Mouse (Mus musculus) myocyte (in vitro differentiated cells): ENCODE results near the gene Fxyd5. TPM values are rescaled to one million over a fixed set of nuclear protein-coding genes. Genes with fewer than 3 reads are reported as not detected.

ENCODE experiments used
- H3K27me3 ChIP-seq: one replicate; pipeline ENCODE4 v1.6.1; 2011; ENCODE audit not compliant: control insufficient read depth, insufficient read depth, insufficient read length
- H3K36me3 ChIP-seq: one replicate; pipeline ENCODE4 v1.6.1; 2011; ENCODE audit not compliant: control insufficient read depth, insufficient read depth
- H3K4me2 ChIP-seq: one replicate; pipeline ENCODE4 v1.6.1; 2011; ENCODE audit warnings: low read depth, control low read depth
- H3K4me3 ChIP-seq: one replicate; pipeline ENCODE4 v1.5.1; 2011; ENCODE audit warnings: mild to moderate bottlenecking, control low read depth, moderate library complexity
- H3K79me2 ChIP-seq: one replicate; pipeline ENCODE4 v1.6.1; 2011; ENCODE audit not compliant: control insufficient read depth, insufficient read depth
- H3ac ChIP-seq: one replicate; pipeline ENCODE4 v1.6.1; 2011; ENCODE audit not compliant: control insufficient read depth, insufficient read length
- CEBPB ChIP-seq: IDR thresholded peaks from 2 replicates; pipeline ENCODE4 v1.6.1; 2011; ENCODE audit warnings: mild to moderate bottlenecking, moderate library complexity; ENCODE audit not compliant: poor library complexity, insufficient read depth, severe bottlenecking
- E2F4 ChIP-seq: IDR thresholded peaks from one replicate; pipeline ENCODE4 v1.6.1; 2011; ENCODE audit warnings: mild to moderate bottlenecking, control low read depth, moderate library complexity; ENCODE audit not compliant: insufficient read depth
- MAX ChIP-seq: IDR thresholded peaks from one replicate; pipeline ENCODE4 v1.6.1; 2011; ENCODE audit warnings: low read depth, mild to moderate bottlenecking, control low read depth
- MYOD1 ChIP-seq, 3 experiments: IDR thresholded peaks; one replicate each; pipeline ENCODE4 v1.6.1; 2011; ENCODE audit warnings: control low read depth in 2 of 3, low read depth in 2 of 3, mild to moderate bottlenecking in 2 of 3, moderate library complexity in 1 of 3; ENCODE audit not compliant: insufficient read length in 2 of 3, control insufficient read depth in 1 of 3
- MYOG ChIP-seq, 3 experiments: IDR thresholded peaks; one replicate each; pipeline ENCODE4 v1.6.1; 2011; ENCODE audit warnings: control low read depth in 2 of 3, low read depth in 2 of 3, mild to moderate bottlenecking in 2 of 3; ENCODE audit not compliant: insufficient read length in 2 of 3, control insufficient read depth in 1 of 3, insufficient read depth in 1 of 3
- POLR2A ChIP-seq: IDR thresholded peaks from one replicate; pipeline ENCODE4 v1.6.1; 2011; ENCODE audit warnings: low read depth, mild to moderate bottlenecking, control low read depth, moderate library complexity; ENCODE audit not compliant: insufficient read length
- POLR2AphosphoS2 ChIP-seq: IDR thresholded peaks from one replicate; pipeline ENCODE4 v1.6.1; 2011; ENCODE audit warnings: low read depth, control low read depth; ENCODE audit not compliant: insufficient read length
- REST ChIP-seq: IDR thresholded peaks from one replicate; pipeline ENCODE4 v1.6.1; 2011; ENCODE audit warnings: mild to moderate bottlenecking, control low read depth, moderate library complexity; ENCODE audit not compliant: insufficient read depth, insufficient read length
- SRF ChIP-seq: IDR thresholded peaks from one replicate; pipeline ENCODE4 v1.6.1; 2011; ENCODE audit warnings: low read depth; ENCODE audit not compliant: control insufficient read depth, insufficient read length
- TCF12 ChIP-seq: IDR thresholded peaks from one replicate; pipeline ENCODE4 v1.6.1; 2011; ENCODE audit warnings: mild to moderate bottlenecking, control low read depth; ENCODE audit not compliant: poor library complexity, insufficient read depth, severe bottlenecking
- TCF3 ChIP-seq: IDR thresholded peaks from one replicate; pipeline ENCODE4 v1.6.1; 2011; ENCODE audit warnings: low read depth, control low read depth; ENCODE audit not compliant: insufficient read length
- USF1 ChIP-seq: IDR thresholded peaks from one replicate; pipeline ENCODE4 v1.6.1; 2011; ENCODE audit warnings: low read depth, mild to moderate bottlenecking, control low read depth, moderate library complexity
- polyA plus RNA-seq: library from polyadenylated mRNA; unstranded; fragments of >200 nt; fragmentation: generic; extraction: Trizol; gene quantifications from one replicate; pipeline ENCODE4 v1.2.1, GENCODE M21; 2012; ENCODE audit warnings: missing spikeins

Fxyd5 gene
- polyA plus RNA-seq, 1 experiment = 31.0 TPM

DNA sequence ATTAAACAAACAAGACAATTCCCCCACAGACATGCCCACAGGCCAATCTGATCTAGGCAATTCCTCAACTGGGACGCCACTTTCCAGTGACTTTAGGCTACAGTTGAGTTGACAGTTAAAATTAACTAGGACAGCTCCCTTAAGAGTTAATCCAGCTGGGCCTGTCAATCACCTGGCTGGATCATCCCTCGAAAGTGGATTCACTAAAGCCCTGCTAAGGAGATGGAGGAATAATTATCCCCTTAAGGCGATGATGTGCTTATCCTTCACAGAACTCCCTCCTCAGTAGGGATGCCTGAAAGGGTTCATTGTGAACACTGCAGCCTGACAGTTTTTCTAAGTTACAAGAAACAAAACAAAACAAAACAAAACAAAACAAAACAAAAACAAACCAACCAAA, 38.3 kb upstream of the Fxyd5 start:
- H3ac ChIP-seq = no peak overlapping the region
- no peak overlapping the region for H3K4me3 ChIP-seq
- TF ChIP-seq E2F4 (no peak), USF1 (no peak), TCF3 (no peak), POLR2A (no peak), MYOG (IDR thresholded peaks at IDR 0.05; ENCODE audit: control insufficient read depth in 1 of 3, insufficient read depth in 1 of 3, insufficient read length in 2 of 3, low read depth in 2 of 3) (no peak), MAX (no peak), SRF (no peak), MYOD1 (IDR thresholded peaks at IDR 0.05; ENCODE audit: control insufficient read depth in 1 of 3, insufficient read length in 2 of 3, low read depth in 2 of 3) (no peak), CEBPB (no peak), POLR2AphosphoS2 (no peak), REST (no peak), TCF12 (no peak)
- H3K4me2 ChIP-seq = no peak overlapping the region
- no peaks in the 10 kb centered on the region for H3K36me3 ChIP-seq
- H3K27me3 ChIP-seq = peaks cover 9% of the 10 kb centered on the region
- no peaks in the 10 kb centered on the region for H3K79me2 ChIP-seq

DNA sequence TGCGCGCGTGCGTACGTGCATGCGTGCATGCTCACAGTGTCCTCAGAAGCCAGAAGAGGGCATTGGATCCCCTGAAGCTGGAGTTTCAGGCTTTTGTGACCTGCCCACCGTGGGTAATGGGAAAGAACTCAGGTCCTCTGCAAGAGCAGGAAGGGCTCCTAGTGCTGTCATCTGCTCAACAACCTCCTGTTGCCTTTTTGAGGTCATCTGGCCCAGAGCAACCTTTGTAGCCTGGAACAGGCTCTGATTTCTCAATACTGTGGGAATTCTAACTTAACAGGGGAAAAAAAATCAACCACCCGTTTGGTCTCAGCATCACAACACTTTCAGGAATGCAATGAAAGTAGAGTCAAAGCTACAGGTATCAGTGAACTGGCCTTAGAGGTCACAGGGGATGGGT, 37.4 kb upstream of the Fxyd5 start:
- no peaks in the 10 kb centered on the region for H3K79me2 ChIP-seq
- H3K27me3 ChIP-seq = peaks cover 9% of the 10 kb centered on the region
- H3K36me3 ChIP-seq = no peaks in the 10 kb centered on the region
- TF ChIP-seq MYOG (IDR thresholded peaks at IDR 0.05; ENCODE audit: control insufficient read depth in 1 of 3, insufficient read depth in 1 of 3, insufficient read length in 2 of 3, low read depth in 2 of 3) (no peak), MAX (no peak), E2F4 (no peak)
- no peak overlapping the region for H3K4me2 ChIP-seq
- no peak overlapping the region for H3ac ChIP-seq
- H3K4me3 ChIP-seq = no peak overlapping the region

DNA sequence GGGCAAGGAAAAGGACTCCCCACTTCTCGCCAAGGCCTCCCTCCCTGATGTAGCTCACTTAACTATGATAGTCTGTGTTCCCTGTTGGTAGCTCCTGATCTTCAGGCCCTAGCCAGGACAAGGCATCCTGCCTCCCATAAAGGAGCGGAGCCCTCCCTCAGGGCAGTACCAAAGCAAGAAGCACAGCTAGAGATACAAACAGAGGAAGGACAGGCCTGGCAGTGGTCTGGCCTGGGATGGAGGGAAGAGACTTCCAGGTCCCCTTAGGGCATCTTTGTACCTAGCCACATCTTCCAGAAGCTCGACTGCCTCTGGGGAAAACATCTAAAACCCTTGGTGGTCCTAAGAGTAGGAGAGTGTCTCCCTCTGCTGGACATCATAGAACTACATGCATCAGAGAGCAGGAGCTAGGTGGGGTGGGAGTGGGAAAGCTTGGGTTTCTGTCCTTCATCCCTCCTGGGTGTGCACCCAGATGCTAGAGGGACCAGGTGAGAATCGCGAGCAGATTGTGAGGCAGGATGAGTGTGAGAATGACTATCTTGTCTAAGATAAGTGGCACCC, 35.7 kb upstream of the Fxyd5 start:
- Histone ChIP-seq H3K36me3 (no peaks in the 10 kb centered on the region), H3K79me2 (no peaks in the 10 kb centered on the region), H3K4me3 (no peak overlapping the region), H3ac (no peak overlapping the region), H3K4me2 (no peak overlapping the region), H3K27me3 (peaks cover 9% of the 10 kb centered on the region)
- TF ChIP-seq TCF3 (no peak), MYOD1 (IDR thresholded peaks at IDR 0.05; ENCODE audit: control insufficient read depth in 1 of 3, insufficient read length in 2 of 3, low read depth in 2 of 3) (no peak), E2F4 (no peak), MYOG (IDR thresholded peaks at IDR 0.05; ENCODE audit: control insufficient read depth in 1 of 3, insufficient read depth in 1 of 3, insufficient read length in 2 of 3, low read depth in 2 of 3) (no peak), MAX (no peak), SRF (no peak), POLR2A (no peak), USF1 (no peak), REST (no peak), TCF12 (no peak), CEBPB (no peak), POLR2AphosphoS2 (no peak)

DNA sequence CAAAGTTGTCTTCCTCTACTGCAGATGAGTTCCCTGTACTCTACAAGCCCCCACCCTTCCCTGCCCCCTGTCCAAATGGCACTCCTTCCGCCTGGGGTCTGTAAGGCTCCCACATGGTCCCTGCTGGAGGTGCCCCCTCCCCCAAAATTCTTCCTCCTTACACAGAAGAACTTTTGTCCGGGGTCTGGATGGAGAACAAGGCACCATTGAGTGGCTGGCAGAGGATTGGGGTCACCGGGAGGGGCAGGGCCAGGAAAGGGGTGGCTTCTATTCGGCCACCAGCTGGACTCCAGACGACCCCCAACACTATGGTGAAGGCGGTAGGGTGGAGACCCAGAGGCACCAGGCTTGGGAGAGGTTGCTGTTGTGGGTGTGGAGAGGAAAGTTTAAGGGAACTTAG, 35.2 kb upstream of the Fxyd5 start:
- no peak for TF ChIP-seq TCF12
- TF ChIP-seq MYOG (IDR thresholded peaks at IDR 0.05; ENCODE audit: control insufficient read depth in 1 of 3, insufficient read depth in 1 of 3, insufficient read length in 2 of 3, low read depth in 2 of 3) = no peak
- no peak for TF ChIP-seq TCF3
- TF ChIP-seq POLR2A = no peak
- no peak for TF ChIP-seq SRF
- TF ChIP-seq MAX = no peak
- no peak for TF ChIP-seq CEBPB
- TF ChIP-seq MYOD1 (IDR thresholded peaks at IDR 0.05; ENCODE audit: control insufficient read depth in 1 of 3, insufficient read length in 2 of 3, low read depth in 2 of 3) = no peak
- TF ChIP-seq E2F4 = no peak
- TF ChIP-seq USF1 = no peak
- TF ChIP-seq REST = no peak
- no peak for TF ChIP-seq POLR2AphosphoS2
- peaks cover 9% of the 10 kb centered on the region for H3K27me3 ChIP-seq
- H3ac ChIP-seq = no peak overlapping the region
- H3K36me3 ChIP-seq = no peaks in the 10 kb centered on the region
- H3K4me3 ChIP-seq = no peak overlapping the region
- H3K4me2 ChIP-seq = no peak overlapping the region
- H3K79me2 ChIP-seq = no peaks in the 10 kb centered on the region

DNA sequence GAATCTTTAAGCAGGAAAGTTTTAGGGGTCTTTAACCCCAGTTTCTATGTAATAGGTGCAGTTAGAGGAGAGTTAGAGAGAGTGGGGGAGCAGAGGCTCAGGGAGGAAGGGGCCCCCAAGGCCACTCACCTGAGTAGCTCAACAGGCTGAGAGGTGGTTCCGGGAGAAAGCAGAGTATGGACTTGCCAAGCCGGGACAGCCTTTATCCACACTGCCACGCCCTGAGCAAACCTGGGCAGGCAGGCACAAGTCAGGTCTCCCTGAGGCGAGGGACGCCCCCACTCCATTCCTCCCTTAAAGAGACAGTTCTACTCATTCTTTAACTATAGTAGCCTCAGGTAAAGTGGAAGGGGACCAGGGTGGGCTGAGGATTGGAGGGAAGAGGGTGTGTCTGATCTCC, 34.2 kb upstream of the Fxyd5 start, which contains the start of gene Fxyd3:
Gene Fxyd3, minus strand, starts transcription at position 213 of the 400 bp plus-strand sequence.
- H3ac ChIP-seq = no peak within 1 kb of the TSS
- TF ChIP-seq MAX (no peak), SRF (no peak), POLR2AphosphoS2 (no peak), TCF12 (no peak)
- no peak within 1 kb of the TSS for H3K4me2 ChIP-seq
- H3K36me3 ChIP-seq = no peaks in the 10 kb centered on the region
- no peaks in the 10 kb centered on the region for H3K79me2 ChIP-seq
- no peak within 1 kb of the TSS for H3K4me3 ChIP-seq
- peaks cover 9% of the 10 kb centered on the region for H3K27me3 ChIP-seq
